Mouse (Mus musculus) ES-Bruce4 (cell line): ENCODE data around the gene Gm21969.

Source experiments
- CTCF ChIP-seq: IDR thresholded peaks from one replicate; pipeline ENCODE4 v1.8.1; 2011; ENCODE audit warnings: low read depth, low read length
- EP300 ChIP-seq: IDR thresholded peaks from 2 replicates; pipeline ENCODE4 v1.6.1; 2011; ENCODE audit warnings: low read depth, low read length; ENCODE audit not compliant: insufficient read depth
- POLR2A ChIP-seq: IDR thresholded peaks from one replicate; pipeline ENCODE4 v1.8.1; 2011; ENCODE audit warnings: low read length; ENCODE audit not compliant: insufficient read depth

DNA sequence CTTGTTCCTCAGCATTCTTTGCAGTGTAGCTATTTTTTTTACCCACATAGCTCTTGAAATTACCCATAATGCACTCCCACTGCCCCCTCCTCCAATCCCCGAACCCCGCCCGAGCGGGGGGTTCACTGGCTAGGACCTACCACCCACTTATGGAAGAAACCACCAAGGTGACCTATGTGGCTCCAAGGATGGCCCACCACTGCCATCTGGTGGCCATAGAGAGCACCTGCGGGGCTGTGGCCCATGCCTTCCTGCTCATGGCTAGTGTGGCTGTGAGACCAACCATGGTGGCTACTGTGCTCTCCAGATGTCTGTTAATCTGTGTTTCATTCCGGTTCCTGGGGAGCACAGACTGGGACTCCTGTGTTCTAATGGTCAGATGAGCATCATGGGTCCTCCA, 66.9 kb downstream of the Gm21969 start:
- TF ChIP-seq CTCF (peak; percentile 97), POLR2A (no peak), EP300 (no peak)
